Mouse (Mus musculus): Measurements from ENCODE around the gene Gm17409.

GRCm38 (mm10) chr2:58432211-58432610, 37.7 kb upstream of the Gm17409 start:
- TF ChIP-seq CTCF (IDR thresholded peaks at IDR 0.05; ENCODE audit: extremely low read depth, insufficient read depth, insufficient read length, insufficient replicate concordance), result no peak
- no peak for TF ChIP-seq POLR2A (IDR thresholded peaks at IDR 0.05; ENCODE audit: low read depth, low read length)

Measured in spleen, adult 2 months (tissue).